Mouse (Mus musculus) E14TG2a.4 (cell line): ENCODE data around the gene Oxsm.

ENCODE experiments used
- CTCF ChIP-seq: conservative IDR thresholded peaks from 2 replicates; pipeline ENCODE4 v1.5.1; 2014; ENCODE audit warnings: low read length
- POU5F1 ChIP-seq: IDR thresholded peaks from 2 replicates; pipeline ENCODE4 v1.6.1; 2014; ENCODE audit warnings: low read length, borderline replicate concordance

DNA sequence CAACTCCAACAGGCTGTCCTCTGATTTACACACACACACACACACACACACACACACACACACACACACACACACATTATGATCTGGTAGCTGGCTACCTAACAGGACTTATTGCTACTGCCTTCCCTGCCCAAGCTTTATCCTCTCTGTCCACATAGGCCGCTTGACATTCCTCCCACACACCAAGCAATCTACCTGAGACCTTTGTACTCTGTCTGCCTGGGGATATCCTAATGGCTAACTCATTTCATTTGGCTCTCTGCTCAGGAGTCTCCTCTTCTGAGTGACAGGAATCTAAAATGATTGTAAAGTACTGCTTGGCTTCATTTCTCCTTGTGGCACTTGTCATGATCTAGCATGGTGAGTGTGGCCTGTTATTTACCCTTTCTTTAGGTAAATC lies 60.5 kb downstream of the Oxsm start:
- TF ChIP-seq CTCF (no peak), POU5F1 (no peak)
